Mouse (Mus musculus): Measurements from ENCODE around the gene A830018L16Rik.
A peak's percentile ranks its signal among the peaks of the same experiment; 100 is the strongest.
"Not testable (repeated sequence)": the region's sequence is repeated elsewhere in the genome, so short reads cannot be mapped to it uniquely, and the experiment has no call there.

A830018L16Rik gene

DNA sequence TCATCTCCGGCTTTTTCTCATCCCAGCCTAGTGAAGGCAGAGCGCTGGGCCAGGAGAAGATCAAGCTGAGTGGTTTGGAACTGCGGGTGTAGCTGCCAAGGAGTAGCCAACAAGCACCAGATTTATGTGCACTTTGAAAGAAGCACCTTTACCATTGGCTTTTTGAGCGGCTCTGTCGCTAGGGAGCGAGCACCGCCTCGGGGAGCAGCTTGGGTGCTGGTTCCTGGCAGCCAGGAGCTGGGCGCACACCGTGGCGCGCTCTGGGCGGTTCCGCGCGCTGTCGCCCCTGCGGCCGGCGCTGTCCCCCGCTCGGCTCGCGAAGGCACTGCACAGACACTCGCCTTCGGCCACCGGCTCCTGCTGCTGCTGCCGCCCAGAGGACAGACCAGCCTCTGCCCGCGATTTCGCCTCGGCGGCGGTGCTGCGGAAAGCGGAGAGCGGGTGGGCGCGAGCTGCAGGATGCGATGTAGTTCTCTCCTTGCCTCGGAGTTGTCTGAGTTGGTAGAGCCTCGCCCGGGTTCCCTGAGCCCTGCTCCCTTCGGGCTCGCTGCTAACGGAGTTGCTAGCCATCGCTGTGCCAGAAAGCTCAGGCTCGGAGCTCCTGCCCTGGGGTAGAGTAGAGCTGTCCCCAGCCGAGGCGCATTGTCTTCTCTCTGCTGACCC, at the start of gene A830018L16Rik:
Gene A830018L16Rik (plus strand): TSS at position 212 of the 663 bp plus-strand sequence.
- DNase-seq (ENCODE audit: low read depth): peak; percentile 3

DNA sequence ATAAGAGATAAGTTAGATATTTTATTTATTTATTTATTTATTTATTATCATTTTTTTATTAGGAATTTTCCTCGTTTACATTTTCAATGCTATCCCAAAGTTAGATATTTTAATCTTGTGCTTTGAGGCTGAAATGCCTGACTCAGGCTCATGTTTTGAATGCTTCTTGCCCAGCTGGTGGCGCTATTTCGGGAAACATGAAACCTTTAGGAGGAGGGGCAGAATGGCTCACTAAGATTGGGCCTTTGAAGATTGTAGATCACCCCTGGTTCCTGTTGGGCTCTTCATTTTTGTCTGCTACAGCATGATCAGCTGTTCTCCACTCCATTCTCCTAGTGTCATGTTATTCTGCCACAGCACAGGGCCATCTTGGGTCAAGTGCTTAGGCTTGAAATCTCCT, 28.1 kb upstream of the A830018L16Rik start:
- no peak for DNase-seq (ENCODE audit: low read depth)

DNA sequence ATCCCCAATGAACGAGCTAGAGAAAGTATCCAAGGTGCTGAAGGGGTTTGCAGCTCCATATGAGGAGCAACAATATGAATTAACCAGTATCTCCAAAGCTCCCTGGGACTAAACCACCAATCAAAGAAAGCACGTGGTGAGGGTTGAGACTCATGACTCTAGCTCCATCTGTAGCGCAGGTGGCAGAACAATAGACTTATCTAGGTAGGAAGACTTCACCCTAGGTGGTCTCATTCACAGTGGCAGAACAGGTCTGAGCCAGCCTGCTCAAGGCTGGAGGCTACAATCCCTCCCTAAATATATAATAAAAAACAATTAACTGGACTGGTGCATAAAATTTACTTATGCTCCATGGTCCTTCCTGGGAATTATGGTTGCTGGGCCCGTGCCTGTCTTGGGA, 18.5 kb upstream of the A830018L16Rik start:
- no peak for DNase-seq (ENCODE audit: low read depth)

GRCm38 (mm10) chr1:11395996-11396736, 17.7 kb upstream of the A830018L16Rik start:
- DNase-seq (ENCODE audit: low read depth): no peak

- DNase-seq (ENCODE audit: low read depth): no peak
Observed at GRCm38 (mm10) chr1:11401159-11401558, 12.7 kb upstream of the A830018L16Rik start.

DNA sequence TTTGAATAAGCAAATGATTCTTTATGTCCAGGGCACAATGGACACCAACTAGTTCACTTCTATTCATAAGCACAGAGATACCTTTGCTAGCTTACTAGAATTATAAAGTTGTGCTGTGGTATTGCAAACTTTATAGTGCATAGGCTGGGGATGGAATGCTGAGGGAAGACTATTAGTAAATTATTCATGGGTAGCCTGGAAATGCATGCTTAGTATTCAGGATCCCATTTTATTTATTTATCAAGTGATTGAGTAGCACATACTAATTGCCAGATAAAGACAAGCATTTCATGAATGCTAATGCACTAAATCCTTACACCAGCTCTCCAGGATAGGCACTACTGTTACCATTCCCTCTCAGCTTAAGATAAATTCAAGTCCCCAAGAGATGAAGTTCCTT, 8.4 kb upstream of the A830018L16Rik start:
- DNase-seq (ENCODE audit: low read depth): no peak

- no peak for DNase-seq (ENCODE audit: low read depth)
Observed at GRCm38 (mm10) chr1:11406026-11406425, 7.9 kb upstream of the A830018L16Rik start.

GRCm38 (mm10) chr1:11414560-11414959, 655 bp downstream of the A830018L16Rik start:
- no peak for DNase-seq (ENCODE audit: low read depth)

- no peak for DNase-seq (ENCODE audit: low read depth)
Observed at GRCm38 (mm10) chr1:11427310-11427709, 13.4 kb downstream of the A830018L16Rik start.

DNA sequence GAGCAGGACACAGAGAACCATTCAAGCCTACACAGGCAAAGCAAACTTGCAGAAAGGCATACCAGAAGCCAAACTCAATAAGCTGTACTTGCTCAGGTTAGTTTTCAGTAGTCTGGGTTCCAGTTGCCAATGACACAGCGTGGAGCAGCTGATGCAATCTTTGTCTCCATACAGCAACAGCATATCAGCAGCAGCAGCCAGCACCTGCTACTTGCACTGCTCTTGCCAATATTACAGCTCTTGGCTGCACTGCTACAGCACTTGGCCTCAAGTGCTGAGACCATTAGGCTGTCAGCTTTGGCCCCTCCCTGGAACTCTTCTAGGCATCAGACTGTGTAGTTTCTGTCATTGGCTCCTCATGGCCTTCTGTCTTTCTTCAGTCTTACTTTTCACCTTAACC, 44.4 kb downstream of the A830018L16Rik start:
- DNase-seq (ENCODE audit: low read depth): no peak

- no peak for DNase-seq (ENCODE audit: low read depth)
Observed at GRCm38 (mm10) chr1:11466325-11466724, 52.4 kb downstream of the A830018L16Rik start.

- DNase-seq (ENCODE audit: low read depth): no peak
Observed at GRCm38 (mm10) chr1:11467065-11467643, 53.2 kb downstream of the A830018L16Rik start.

- no peak for DNase-seq (ENCODE audit: low read depth)
Observed at GRCm38 (mm10) chr1:11492936-11493335, 79.0 kb downstream of the A830018L16Rik start.

DNA sequence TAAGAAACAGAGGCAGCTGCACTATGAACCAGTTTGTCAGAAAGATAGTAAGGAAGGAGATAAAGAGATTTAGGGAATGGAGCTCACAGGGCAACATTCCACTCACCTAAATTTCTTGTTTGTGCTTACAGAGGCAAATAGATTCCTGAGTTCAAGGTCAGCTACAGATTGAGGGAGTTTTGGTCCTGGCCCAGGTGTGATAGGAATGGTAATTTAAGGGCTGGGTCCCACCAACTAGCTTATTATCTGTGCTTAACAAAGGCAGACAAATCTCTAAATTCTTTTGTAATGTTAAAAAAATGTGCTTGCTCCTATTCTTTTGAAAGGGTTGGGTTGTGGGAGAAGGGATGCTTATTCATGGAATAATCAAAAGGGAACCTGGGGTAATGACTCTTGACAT, 87.7 kb downstream of the A830018L16Rik start:
- DNase-seq (ENCODE audit: low read depth): no peak

DNA sequence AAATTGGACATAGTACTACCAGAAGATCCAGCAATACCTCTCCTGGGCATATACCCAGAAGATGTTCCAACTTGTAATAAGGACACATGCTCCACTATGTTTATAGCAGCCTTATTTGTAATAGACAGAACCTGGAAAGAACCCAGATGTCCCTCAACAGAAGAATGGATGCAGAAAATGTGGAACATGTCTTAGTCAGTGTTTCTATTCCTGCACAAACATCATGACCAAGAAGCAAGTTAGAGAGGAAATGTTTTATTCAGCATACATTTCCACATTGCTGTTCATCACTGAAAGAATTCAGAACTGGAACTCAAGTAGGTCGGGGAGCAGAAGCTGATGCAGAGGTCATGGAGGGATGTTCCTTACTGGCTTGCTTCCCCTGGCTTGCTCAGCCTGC, 135.9 kb downstream of the A830018L16Rik start:
- DNase-seq (ENCODE audit: low read depth): not testable (repeated sequence)

GRCm38 (mm10) chr1:11565309-11565708, 151.4 kb downstream of the A830018L16Rik start:
- no peak for DNase-seq (ENCODE audit: low read depth)

DNA sequence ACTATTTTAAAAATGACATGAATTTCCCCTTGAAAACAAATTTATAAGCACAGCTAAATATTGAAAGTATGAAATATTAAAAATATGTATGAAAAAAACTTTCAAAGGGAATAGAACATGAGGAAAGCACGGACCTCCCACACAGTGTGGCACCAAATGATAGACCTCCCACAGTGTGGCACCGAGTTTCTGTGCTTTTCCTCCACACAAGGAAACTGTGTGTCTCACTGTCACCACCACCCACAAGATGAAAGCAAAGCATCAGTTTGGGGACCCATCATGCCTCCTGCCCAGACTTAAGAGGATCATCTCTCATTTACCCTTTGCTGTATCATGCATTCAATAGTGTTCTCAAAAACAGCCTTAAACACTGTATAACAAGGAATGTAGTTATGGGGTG, 152.8 kb downstream of the A830018L16Rik start:
- no peak for DNase-seq (ENCODE audit: low read depth)

DNA sequence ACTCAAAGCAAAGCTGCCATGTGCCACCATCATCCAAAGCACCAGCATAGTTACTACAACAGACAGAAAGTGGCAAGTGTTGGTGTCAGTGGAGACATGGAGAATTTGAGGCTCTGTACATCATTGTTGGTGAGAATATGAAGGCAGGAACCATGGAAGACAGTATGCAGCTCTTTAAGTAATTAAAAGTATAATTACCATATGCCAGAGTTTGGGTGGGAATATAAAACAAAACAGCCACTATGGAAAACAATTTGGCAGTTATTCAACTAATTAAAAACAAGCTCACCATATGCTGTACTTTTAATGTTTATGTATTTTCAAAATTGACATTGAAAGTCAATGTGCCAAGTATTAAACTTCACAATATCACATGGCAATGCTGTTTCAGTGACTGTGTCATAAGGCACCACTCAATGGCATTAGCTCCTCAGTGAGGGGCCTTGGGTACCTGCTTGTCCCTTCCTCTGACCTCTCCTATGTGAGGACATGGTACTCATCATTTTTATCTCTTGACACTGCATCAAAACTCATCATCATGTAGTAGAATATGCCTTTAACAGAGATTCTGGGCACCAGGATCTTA, 153.5 kb downstream of the A830018L16Rik start:
- no peak for DNase-seq (ENCODE audit: low read depth)

GRCm38 (mm10) chr1:11570274-11570673, 156.4 kb downstream of the A830018L16Rik start:
- no peak for DNase-seq (ENCODE audit: low read depth)

GRCm38 (mm10) chr1:11573462-11573861, 159.6 kb downstream of the A830018L16Rik start:
- DNase-seq (ENCODE audit: low read depth): no peak

GRCm38 (mm10) chr1:11580026-11580425, 166.1 kb downstream of the A830018L16Rik start:
- no peak for DNase-seq (ENCODE audit: low read depth)

DNA sequence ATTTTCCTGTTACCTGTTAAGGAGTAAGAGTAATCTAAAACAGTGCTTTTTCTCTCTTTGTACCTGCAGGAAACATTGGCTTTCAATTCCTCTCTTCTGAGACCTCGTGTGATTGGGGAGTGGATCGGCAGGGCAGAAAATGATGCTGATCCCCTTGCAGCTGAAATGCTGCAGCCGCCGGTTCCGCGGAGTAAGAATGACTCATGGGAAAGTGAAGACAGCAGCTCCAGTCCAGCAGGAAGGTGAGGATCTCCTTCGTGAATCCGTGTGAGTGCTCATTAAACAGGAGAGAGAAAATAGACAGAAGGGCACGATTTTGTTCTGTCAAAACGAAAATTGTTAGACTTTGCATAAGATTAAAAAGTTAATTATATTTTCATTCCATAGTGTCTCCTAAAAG, 174.4 kb downstream of the A830018L16Rik start:
- no peak for DNase-seq (ENCODE audit: low read depth)

GRCm38 (mm10) chr1:11650137-11650536, 236.2 kb downstream of the A830018L16Rik start:
- no peak for DNase-seq (ENCODE audit: low read depth)
